Mouse (Mus musculus): ENCODE results near the gene Mark3.
A peak's percentile ranks its signal among the peaks of the same experiment; 100 is the strongest.

The Mark3 gene

GRCm38 (mm10) chr12:111574074-111574886 is at the start of gene Mark3:
Gene Mark3 (plus strand): TSS chr12:111574523.
- TF ChIP-seq GATA4 (IDR thresholded peaks at IDR 0.05; ENCODE audit: insufficient replicate concordance, low read length): no peak

- no peak for TF ChIP-seq GATA4 (IDR thresholded peaks at IDR 0.05; ENCODE audit: insufficient replicate concordance, low read length)
These were observed 49.4 kb upstream of the Mark3 start for GRCm38 (mm10) chr12:111524883-111525282.

GRCm38 (mm10) chr12:111527643-111528281 is 46.6 kb upstream of the Mark3 start:
- no peak for TF ChIP-seq GATA4 (IDR thresholded peaks at IDR 0.05; ENCODE audit: insufficient replicate concordance, low read length)

GRCm38 (mm10) chr12:111529192-111529591 is 45.1 kb upstream of the Mark3 start:
- TF ChIP-seq GATA4 (IDR thresholded peaks at IDR 0.05; ENCODE audit: insufficient replicate concordance, low read length): no peak

- TF ChIP-seq GATA4 (IDR thresholded peaks at IDR 0.05; ENCODE audit: insufficient replicate concordance, low read length): no peak
These were observed 41.1 kb upstream of the Mark3 start for GRCm38 (mm10) chr12:111533096-111533794.

- no peak for TF ChIP-seq GATA4 (IDR thresholded peaks at IDR 0.05; ENCODE audit: insufficient replicate concordance, low read length)
These were observed 39.0 kb upstream of the Mark3 start for GRCm38 (mm10) chr12:111535281-111535680.

- TF ChIP-seq GATA4 (IDR thresholded peaks at IDR 0.05; ENCODE audit: insufficient replicate concordance, low read length): no peak
These were observed 38.6 kb upstream of the Mark3 start for GRCm38 (mm10) chr12:111535762-111536161.

- no peak for TF ChIP-seq GATA4 (IDR thresholded peaks at IDR 0.05; ENCODE audit: insufficient replicate concordance, low read length)
These were observed 37.6 kb upstream of the Mark3 start for GRCm38 (mm10) chr12:111536746-111537145.

- no peak for TF ChIP-seq GATA4 (IDR thresholded peaks at IDR 0.05; ENCODE audit: insufficient replicate concordance, low read length)
These were observed 37.0 kb upstream of the Mark3 start for GRCm38 (mm10) chr12:111537341-111537740.

- TF ChIP-seq GATA4 (IDR thresholded peaks at IDR 0.05; ENCODE audit: insufficient replicate concordance, low read length): peak; percentile 65; the same call in 1 of the 2 replicates
These were observed 36.5 kb upstream of the Mark3 start, which contains the start of gene Eif5 for GRCm38 (mm10) chr12:111537796-111538291. Gene Eif5 (plus strand): TSS chr12:111538016.

GRCm38 (mm10) chr12:111538292-111539040 is 35.9 kb upstream of the Mark3 start:
- no peak for TF ChIP-seq GATA4 (IDR thresholded peaks at IDR 0.05; ENCODE audit: insufficient replicate concordance, low read length)

GRCm38 (mm10) chr12:111539041-111539345 is 35.3 kb upstream of the Mark3 start:
- no peak for TF ChIP-seq GATA4 (IDR thresholded peaks at IDR 0.05; ENCODE audit: insufficient replicate concordance, low read length)

- TF ChIP-seq GATA4 (IDR thresholded peaks at IDR 0.05; ENCODE audit: insufficient replicate concordance, low read length): no peak
These were observed 27.3 kb upstream of the Mark3 start for GRCm38 (mm10) chr12:111547070-111547469.

- no peak for TF ChIP-seq GATA4 (IDR thresholded peaks at IDR 0.05; ENCODE audit: insufficient replicate concordance, low read length)
These were observed 25.6 kb upstream of the Mark3 start for GRCm38 (mm10) chr12:111548555-111549289.

All from liver, adult (tissue).